In the genomic region with DNA sequence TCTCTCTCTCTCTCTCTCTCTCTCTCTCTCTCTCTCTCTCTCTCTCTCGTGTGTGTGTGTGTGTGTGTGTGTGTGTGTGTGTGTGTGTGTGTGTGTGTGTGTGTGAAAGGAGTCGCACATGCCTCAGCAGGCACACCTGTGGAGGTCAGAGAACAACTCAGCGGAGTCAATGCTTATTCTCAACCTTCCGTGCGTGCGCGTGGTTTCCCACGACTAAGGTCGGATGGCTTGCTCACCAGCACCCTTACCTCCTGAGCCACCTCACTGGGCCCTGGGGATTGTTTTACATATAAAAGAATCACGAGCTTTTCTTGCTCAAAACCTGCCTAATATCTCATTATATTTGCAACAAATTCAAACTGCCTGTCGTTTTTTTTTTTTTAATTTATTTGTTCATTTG, we compare ENCODE assay signal across 19 mouse cellular contexts. TPM values are rescaled to one million over a fixed set of nuclear protein-coding genes. Genes with fewer than 3 reads are reported as not detected.
DNase-seq lines count a peak whose midpoint lies in the region; ATAC-seq lines count a peak whose summit lies in the region.
"Had no signal": no experiment of that assay in that cellular context is flagged by ENCODE, and none has a peak within 500 bp of the region (broad histone marks: within the 10 kb centered on the region; RNA-seq: fewer than 3 reads in every experiment).

No protein-coding gene starts in this region.

- no peaks in the 10 kb centered on the region for H3K36me3 ChIP-seq in hindbrain, embryonic 14.5 days (replicated peaks; ENCODE audit: control insufficient read depth, insufficient read depth)
- H3K36me3 ChIP-seq in hindbrain, embryonic 12.5 days, result no peaks in the 10 kb centered on the region
- no peaks in the 10 kb centered on the region for H3K36me3 ChIP-seq in neural tube, embryonic 15.5 days
- H3K36me3 ChIP-seq in midbrain, embryonic 15.5 days (replicated peaks), result no peaks in the 10 kb centered on the region
- H3K36me3 ChIP-seq: intestine, embryonic 15.5 days; limb, embryonic 12.5 days; liver, embryonic 13.5 days had no signal

- H3K4me2 ChIP-seq in hindbrain, embryonic 14.5 days (replicated peaks), result 0 out of 2 replicates have a peak overlapping the region, but pooled peaks have one; percentile 41
- no peak overlapping the region; the same call in 1 of the 2 replicates for H3K4me2 ChIP-seq in hindbrain, embryonic 12.5 days (replicated peaks)
- peak overlapping the region; percentile 47; the same call in 1 of the 2 replicates for H3K4me2 ChIP-seq in neural tube, embryonic 15.5 days
- H3K4me2 ChIP-seq in midbrain, embryonic 15.5 days, result peak overlapping the region; percentile 54; the same call in 1 of the 2 replicates
- H3K4me2 ChIP-seq: limb, embryonic 12.5 days; liver, embryonic 13.5 days had no signal

- no peak for ATAC-seq in hindbrain, embryonic 14.5 days (ENCODE audit: low FRiP score)
- no peak for ATAC-seq in hindbrain, embryonic 12.5 days (ENCODE audit: low FRiP score)
- no peak for ATAC-seq in neural tube, embryonic 15.5 days (ENCODE audit: low FRiP score)
- ATAC-seq in midbrain, embryonic 15.5 days (replicated peaks), result no peak
- ATAC-seq: intestine, embryonic 15.5 days had no signal

- H3K9ac ChIP-seq in hindbrain, embryonic 14.5 days, result no peak overlapping the region
- no peak overlapping the region for H3K9ac ChIP-seq in hindbrain, embryonic 12.5 days
- H3K9ac ChIP-seq in neural tube, embryonic 15.5 days (replicated peaks), result no peak overlapping the region
- no peak overlapping the region for H3K9ac ChIP-seq in midbrain, embryonic 15.5 days
- H3K9ac ChIP-seq: intestine, embryonic 15.5 days; limb, embryonic 12.5 days; liver, embryonic 13.5 days had no signal

- H3K4me1 ChIP-seq in hindbrain, embryonic 14.5 days (replicated peaks; ENCODE audit: control insufficient read depth, insufficient read depth, low read length), result no peaks in the 10 kb centered on the region
- H3K4me1 ChIP-seq in hindbrain, embryonic 12.5 days, result no peaks in the 10 kb centered on the region; the same call in 1 of the 2 replicates
- 0 out of 2 replicates have a peak, but pooled peaks cover 6% of the 10 kb centered on the region for H3K4me1 ChIP-seq in neural tube, embryonic 15.5 days
- peaks cover 8% of the 10 kb centered on the region; the same call in 1 of the 2 replicates for H3K4me1 ChIP-seq in midbrain, embryonic 15.5 days
- H3K4me1 ChIP-seq: intestine, embryonic 15.5 days; limb, embryonic 12.5 days; liver, embryonic 13.5 days had no signal

- H3K4me3 ChIP-seq in hindbrain, embryonic 14.5 days (replicated peaks; ENCODE audit: low read length), result no peak overlapping the region
- H3K4me3 ChIP-seq in hindbrain, embryonic 12.5 days, result no peak overlapping the region
- H3K4me3 ChIP-seq in neural tube, embryonic 15.5 days (replicated peaks), result no peak overlapping the region
- no peak overlapping the region for H3K4me3 ChIP-seq in midbrain, embryonic 15.5 days
- H3K4me3 ChIP-seq: limb, embryonic 12.5 days; liver, embryonic 13.5 days had no signal

- intact Hi-C loops in left cerebral cortex, postnatal 4 days (cut with DNase I), result no loop called here

- no peak overlapping the region for H3K27ac ChIP-seq in hindbrain, embryonic 14.5 days
- no peak overlapping the region for H3K27ac ChIP-seq in hindbrain, embryonic 12.5 days
- H3K27ac ChIP-seq in neural tube, embryonic 15.5 days (replicated peaks), result no peak overlapping the region
- H3K27ac ChIP-seq in midbrain, embryonic 15.5 days, result no peak overlapping the region
- H3K27ac ChIP-seq: intestine, embryonic 15.5 days; limb, embryonic 12.5 days; liver, embryonic 13.5 days; stomach, postnatal 0 days had no signal

- no peaks in the 10 kb centered on the region for H3K9me3 ChIP-seq in hindbrain, embryonic 14.5 days (ENCODE audit: control insufficient read depth, low read length)
- no peaks in the 10 kb centered on the region for H3K9me3 ChIP-seq in hindbrain, embryonic 12.5 days (replicated peaks)
- H3K9me3 ChIP-seq in neural tube, embryonic 15.5 days (replicated peaks), result no peaks in the 10 kb centered on the region
- H3K9me3 ChIP-seq in midbrain, embryonic 15.5 days, result no peaks in the 10 kb centered on the region
- H3K9me3 ChIP-seq: intestine, embryonic 15.5 days; limb, embryonic 12.5 days; liver, embryonic 13.5 days had no signal

- no peaks in the 10 kb centered on the region for H3K27me3 ChIP-seq in hindbrain, embryonic 14.5 days (ENCODE audit: control insufficient read depth, insufficient read depth, low read length)
- no peaks in the 10 kb centered on the region for H3K27me3 ChIP-seq in hindbrain, embryonic 12.5 days
- H3K27me3 ChIP-seq in neural tube, embryonic 15.5 days (replicated peaks), result no peaks in the 10 kb centered on the region
- H3K27me3 ChIP-seq in midbrain, embryonic 15.5 days (replicated peaks), result no peaks in the 10 kb centered on the region
- H3K27me3 ChIP-seq: intestine, embryonic 15.5 days; limb, embryonic 12.5 days had no signal

- peak; percentile 19 to 27 for DNase-seq in cerebellum, postnatal 14 days
- no peak for DNase-seq in cerebellum, postnatal 36 days
- DNase-seq in hindbrain, embryonic 14.5 days (ENCODE audit: low spot score), result no peak
- no peak for DNase-seq in neural tube, embryonic 10.5 days (ENCODE audit: extremely low spot score, low spot score)
- DNase-seq in left cerebral cortex, postnatal 4 days, result no peak
- DNase-seq: adrenal gland, postnatal 14 days; cerebellum, adult 8-10 months; gastrocnemius, postnatal 36 days; liver, embryonic 13.5 days had no signal

- WGBS in hindbrain, embryonic 14.5 days, result 68% methylated on average over 10 of the region's 11 CpGs
- 65% methylated on average over 10 of the region's 11 CpGs for WGBS in hindbrain, embryonic 12.5 days
- 76% methylated on average over 10 of the region's 11 CpGs for WGBS in neural tube, embryonic 15.5 days
- WGBS in midbrain, embryonic 15.5 days, result 66% methylated on average over 10 of the region's 11 CpGs

RNA-seq across cellular contexts. Expression of a gene that starts 6.5 kb away (rescaled TPM):
- 0.46 and 0.61 TPM in 2 replicates for polyA plus RNA-seq in hindbrain, embryonic 14.5 days (2014; fragmentation: Nextera tagmentation; extraction: Ambion mirVana)
- 0.25 TPM in 1 of 2 replicates, not detected in the other for polyA plus RNA-seq in hindbrain, embryonic 12.5 days (2016; fragmentation: Nextera tagmentation; extraction: Ambion mirVana)
- polyA plus RNA-seq in neural tube, embryonic 15.5 days (2015; fragmentation: Nextera tagmentation; extraction: Ambion mirVana), result 0.54 TPM in 1 of 2 replicates, not detected in the other
- polyA plus RNA-seq in midbrain, embryonic 15.5 days (2015; fragmentation: Nextera tagmentation; extraction: Ambion mirVana), result 0.19 TPM in 1 of 2 replicates, not detected in the other
- total RNA-seq in left cerebral cortex, postnatal 4 days (2021), result 1 to 10 TPM in 1 of 2 experiments, under 1 TPM in 1; 0.56 to 1.7 TPM
- total RNA-seq: adrenal gland, postnatal 14 days; gastrocnemius, postnatal 36 days; heart, postnatal 25 days; left cerebral cortex, adult 2 months; megakaryocyte, adult 5-6 weeks; neutrophil, adult 5-6 weeks had no signal
- polyA plus RNA-seq: limb, embryonic 12.5 days; liver, embryonic 13.5 days had no signal

RNA-seq across cellular contexts. Expression of a gene that starts 25.2 kb away (rescaled TPM):
- polyA plus RNA-seq in hindbrain, embryonic 14.5 days (2014; fragmentation: Nextera tagmentation; extraction: Ambion mirVana), result 32.6 and 37.9 TPM in 2 replicates
- 27.7 and 38.9 TPM in 2 replicates for polyA plus RNA-seq in hindbrain, embryonic 12.5 days (2016; fragmentation: Nextera tagmentation; extraction: Ambion mirVana)
- 27.4 and 31.2 TPM in 2 replicates for polyA plus RNA-seq in neural tube, embryonic 15.5 days (2015; fragmentation: Nextera tagmentation; extraction: Ambion mirVana)
- 35.4 and 36.2 TPM in 2 replicates for polyA plus RNA-seq in midbrain, embryonic 15.5 days (2015; fragmentation: Nextera tagmentation; extraction: Ambion mirVana)
- 10 to 100 TPM; 51.6 to 52.0 TPM for total RNA-seq in left cerebral cortex, postnatal 4 days (2021)

RNA-seq across cellular contexts. Expression of a gene that starts 37.1 kb away (rescaled TPM):
- polyA plus RNA-seq in hindbrain, embryonic 14.5 days (2014; fragmentation: Nextera tagmentation; extraction: Ambion mirVana), result 0.20 and 0.53 TPM in 2 replicates
- 0.44 and 0.91 TPM in 2 replicates for polyA plus RNA-seq in hindbrain, embryonic 12.5 days (2016; fragmentation: Nextera tagmentation; extraction: Ambion mirVana)
- 0.56 and 1.4 TPM in 2 replicates for polyA plus RNA-seq in neural tube, embryonic 15.5 days (2015; fragmentation: Nextera tagmentation; extraction: Ambion mirVana)
- 0.09 and 0.12 TPM in 2 replicates for polyA plus RNA-seq in midbrain, embryonic 15.5 days (2015; fragmentation: Nextera tagmentation; extraction: Ambion mirVana)
- total RNA-seq in left cerebral cortex, postnatal 4 days (2021), result under 1 TPM; 0.16 to 0.36 TPM
- total RNA-seq: megakaryocyte, adult 5-6 weeks; neutrophil, adult 5-6 weeks had no signal

Comparison
In these comparisons a context has a peak if more than half of its experiments do, and no peak if none do; other contexts are left out.
1. DNase-seq: peak in cerebellum, postnatal 14 days (2 of 2); none in cerebellum, postnatal 36 days (0 of 2), hindbrain, embryonic 14.5 days (single experiment), neural tube, embryonic 10.5 days (single experiment) and left cerebral cortex, postnatal 4 days (single experiment).